Mouse (Mus musculus) hindlimb bud, embryonic 11.5 days (tissue): ENCODE data around the gene Decr2.
"Not testable (repeated sequence)": the region's sequence is repeated elsewhere in the genome, so short reads cannot be mapped to it uniquely, and the experiment has no call there.

Experiments used
- DNase-seq: peaks from one replicate; pipeline ENCODE4 v3.0.0-alpha.2; 2012; ENCODE audit warnings: low read depth, low spot score; ENCODE audit errors: extremely low spot score

Decr2 gene

DNA sequence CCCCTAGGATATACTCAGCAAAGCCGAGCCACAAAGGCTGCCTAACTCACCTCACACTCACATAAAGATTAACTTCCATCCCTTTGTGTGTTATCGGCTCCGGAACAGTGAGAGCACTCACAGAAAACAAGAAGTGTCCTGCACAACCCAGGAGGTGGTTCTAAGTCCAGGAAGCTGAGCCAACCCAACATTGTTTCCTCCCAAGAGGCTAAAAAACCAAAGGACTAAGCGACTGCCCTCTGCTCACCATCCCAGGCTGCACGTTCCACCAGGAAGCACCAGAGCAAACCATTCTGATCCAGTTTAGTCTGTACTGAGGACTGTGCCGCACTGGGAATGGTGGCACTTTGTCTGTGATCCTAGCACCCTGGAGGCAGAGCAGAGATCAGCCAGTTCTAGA lies 25.2 kb downstream of the Decr2 start:
- no peak for DNase-seq

DNA sequence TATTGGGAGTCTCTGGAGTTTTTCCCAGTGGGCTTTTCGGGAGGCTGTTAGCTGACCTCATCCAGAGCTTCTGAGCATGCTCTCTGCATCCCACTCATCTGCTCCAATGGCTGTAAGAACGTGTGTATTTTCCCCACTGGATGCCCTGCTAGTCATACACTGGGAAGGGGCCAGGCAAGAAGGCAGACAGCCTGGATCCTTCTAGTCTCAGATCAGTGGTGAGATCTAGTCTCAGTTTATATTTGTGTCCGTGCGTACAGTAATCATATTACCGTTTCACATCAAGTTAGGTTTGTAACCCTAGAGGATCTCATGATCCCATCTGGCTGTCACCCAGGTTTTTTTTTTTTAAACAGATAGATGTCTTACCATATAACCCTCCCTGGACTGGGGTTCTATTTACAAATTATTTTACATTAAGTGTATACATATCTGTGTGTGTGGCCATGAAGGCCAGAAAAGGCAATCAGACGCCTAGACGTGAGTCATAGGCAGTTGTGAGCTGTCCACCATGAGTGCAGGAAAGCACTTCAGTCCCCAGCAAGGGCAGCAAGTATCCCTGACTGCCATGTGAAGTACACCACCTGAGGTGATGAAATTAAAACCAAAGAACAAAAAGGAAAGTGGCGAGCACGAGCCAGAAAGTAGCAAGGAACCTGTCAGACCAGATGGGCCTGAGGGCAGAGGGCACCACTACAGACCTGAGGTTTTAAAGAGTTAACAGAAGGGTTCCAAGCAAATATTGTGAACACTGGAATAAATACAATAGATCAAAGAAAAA lies 32.2 kb downstream of the Decr2 start:
- DNase-seq, result no peak

DNA sequence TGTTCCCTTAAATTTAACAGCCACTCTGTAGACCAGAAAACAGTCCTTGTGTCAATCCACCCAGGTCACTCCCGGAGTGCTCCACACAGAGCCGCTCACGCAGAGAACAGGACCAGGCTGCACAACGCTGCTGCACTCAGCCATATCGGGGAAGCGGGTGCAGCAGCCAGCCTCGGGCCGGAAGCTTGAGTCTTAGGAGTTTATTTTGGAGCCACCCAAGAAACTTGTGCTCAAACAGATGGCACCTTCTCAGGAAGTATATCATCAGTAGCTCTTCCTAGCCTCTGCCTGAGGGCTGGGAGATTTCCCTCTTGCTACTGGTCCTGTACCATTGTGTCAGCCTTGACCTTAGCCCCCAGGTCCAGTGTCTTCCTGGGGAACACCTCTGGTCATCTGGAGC lies 32.9 kb downstream of the Decr2 start:
- DNase-seq, result no peak

DNA sequence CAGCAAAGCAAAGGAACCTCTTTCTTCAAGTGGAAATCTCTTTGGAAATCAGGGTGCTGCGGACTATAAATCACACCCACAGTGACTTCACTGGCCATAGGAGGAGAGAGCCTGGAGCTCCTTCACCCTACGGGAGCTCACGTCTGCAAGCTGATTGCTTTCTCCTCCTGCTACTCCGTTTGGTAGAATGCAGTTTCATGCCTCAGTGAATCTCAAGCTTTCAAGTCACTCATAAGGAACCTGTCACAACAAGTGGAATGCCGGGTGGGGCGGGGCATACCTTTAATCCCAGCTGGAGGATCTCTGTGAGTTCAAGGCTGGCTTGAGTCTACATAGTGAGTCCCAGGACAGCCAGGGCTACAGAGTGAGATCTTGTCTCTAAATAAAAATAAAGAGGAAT lies 35.0 kb downstream of the Decr2 start:
- DNase-seq, result no peak

DNA sequence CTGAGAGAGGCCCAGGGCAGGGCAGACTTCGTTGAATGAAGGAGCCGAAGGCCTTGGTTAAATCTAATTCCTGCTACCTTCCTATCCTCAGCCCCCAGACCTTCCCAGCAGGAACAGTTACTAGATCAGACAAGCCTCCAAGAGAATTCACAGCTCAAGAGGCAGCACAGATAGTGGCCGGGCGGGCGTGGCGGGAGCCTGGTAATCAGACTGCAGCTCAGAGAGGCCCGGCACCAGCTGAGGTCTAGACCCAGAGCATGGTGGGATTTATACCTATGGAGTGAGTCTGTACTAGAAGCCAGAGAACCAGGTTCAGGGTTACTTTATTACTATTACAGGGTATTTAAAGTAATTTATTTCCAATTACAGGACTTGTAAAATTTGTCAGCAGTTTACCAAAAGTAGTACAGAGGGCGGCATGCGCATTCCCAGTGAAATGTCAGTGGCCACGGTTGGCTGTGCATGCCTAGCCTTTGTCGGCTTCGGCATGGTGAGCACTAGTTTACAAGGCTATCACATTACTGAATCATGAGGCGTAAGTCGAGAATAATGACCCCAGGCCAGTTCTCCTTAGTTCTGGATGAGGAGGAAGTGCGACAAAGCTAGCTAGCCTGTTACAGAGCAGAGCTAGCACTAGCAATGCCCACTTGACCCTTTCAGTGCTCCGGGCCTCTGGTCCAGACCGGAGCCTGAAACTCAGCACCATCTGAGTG lies 35.8 kb downstream of the Decr2 start:
- DNase-seq, result peak; percentile 62

DNA sequence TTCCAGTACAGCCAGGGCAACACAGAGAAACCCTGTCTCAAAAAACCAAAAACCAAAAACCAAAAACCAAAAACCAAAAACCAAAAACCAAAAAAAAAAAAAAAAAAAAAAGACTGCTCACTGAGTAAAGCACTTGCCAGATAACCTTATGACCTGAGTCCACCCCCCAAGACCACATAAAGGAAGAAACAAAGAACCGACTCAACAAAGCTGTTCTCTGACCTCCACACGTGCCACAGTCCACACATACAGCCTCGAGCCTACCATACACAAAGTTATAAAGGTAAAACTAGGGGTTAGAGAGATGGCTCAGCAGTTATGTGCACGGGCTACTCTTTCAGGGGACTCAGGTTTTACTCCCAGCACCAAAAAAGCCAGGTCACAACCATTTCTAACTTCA lies 37.4 kb downstream of the Decr2 start:
- no peak for DNase-seq

DNA sequence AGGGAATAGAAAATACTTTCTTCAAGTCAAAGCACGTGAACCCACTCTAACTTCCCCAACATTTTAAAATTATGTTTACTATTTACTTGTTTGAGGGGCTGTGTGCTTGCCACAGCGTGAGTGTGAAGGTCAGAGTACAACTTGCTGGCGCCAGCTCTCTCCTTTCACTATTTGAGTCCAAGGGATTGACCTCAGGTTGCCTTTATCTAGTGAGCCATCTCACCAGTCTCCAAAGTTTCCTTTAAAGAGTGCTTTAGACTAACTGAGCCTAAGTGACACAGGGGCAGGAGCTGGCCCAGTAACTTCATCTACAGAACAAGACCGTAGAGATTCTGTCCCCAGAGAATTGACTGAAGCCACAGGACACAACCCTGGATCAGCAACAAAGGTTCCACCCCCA lies 38.1 kb downstream of the Decr2 start:
- no peak for DNase-seq

DNA sequence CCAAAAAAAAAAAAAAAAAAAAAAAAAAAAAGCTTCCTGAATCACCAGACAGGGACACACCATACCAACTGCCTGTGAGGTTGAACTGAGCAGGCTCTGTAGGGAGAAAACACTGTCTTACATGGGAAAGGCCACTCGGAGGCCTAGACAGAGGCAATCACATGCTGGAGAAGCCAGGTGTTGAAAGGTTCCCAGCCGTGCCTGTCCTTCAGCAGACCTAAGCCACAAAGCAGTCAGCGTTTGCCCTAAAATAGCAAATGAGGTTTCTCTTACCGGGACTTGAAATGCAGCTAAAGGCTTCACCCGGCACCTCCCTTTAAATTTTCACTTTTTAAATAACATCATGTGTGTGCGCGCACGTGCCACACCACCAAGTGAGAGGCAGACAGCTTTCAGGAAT lies 42.0 kb downstream of the Decr2 start:
- DNase-seq, result no peak

DNA sequence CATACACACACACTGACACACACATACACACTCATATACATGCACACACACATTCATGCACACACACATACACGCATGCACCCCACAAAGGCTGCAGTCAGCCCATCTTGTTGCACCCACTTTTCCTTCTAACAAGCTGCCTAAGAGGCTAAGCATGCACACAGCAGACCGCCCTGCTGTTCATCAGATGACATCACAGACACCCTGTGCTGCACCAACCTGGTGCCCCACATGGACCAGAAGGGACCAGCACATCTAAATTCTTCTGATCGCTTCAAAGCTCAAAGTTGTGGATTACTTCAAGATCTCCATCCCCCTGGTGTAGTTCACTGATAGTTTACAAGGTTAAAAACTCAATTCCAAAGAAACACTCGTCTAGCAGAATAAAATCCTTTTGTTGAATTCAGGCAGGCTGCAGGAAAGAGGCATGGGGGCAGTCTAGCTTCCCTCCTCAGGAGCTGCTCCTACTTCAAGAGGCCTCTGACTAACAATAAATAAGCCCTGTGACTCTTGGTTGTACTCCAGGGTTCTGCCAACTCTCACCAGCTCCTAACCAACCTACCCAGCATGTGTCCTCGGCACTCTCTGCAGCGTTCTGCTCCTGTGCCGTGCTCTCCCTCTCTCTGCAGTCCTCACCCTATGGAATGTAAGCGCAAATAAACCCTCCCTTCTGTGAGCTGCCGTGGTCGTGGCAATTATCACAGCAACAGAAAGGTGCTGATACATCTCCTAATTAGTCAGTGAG lies 43.7 kb downstream of the Decr2 start:
- DNase-seq, result no peak

DNA sequence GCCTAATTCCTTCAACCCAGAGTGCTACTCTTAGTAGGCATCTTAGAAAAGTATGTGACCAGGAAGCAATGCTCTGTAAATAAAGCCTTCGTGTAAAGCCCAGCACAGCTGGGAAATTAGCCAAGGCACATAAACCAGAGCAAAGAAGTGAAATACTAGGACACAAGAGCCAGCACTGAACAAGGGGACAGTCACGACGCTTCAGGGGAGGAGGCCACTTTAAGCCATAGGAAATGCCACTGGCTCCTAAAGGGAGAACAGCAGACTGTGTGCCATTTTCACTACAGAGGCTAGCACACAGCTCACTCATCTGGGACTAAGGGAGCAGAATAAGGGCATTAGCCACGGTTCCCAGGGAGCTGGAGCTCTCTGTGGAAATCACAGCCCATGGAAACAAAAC lies 44.9 kb downstream of the Decr2 start:
- no peak for DNase-seq

DNA sequence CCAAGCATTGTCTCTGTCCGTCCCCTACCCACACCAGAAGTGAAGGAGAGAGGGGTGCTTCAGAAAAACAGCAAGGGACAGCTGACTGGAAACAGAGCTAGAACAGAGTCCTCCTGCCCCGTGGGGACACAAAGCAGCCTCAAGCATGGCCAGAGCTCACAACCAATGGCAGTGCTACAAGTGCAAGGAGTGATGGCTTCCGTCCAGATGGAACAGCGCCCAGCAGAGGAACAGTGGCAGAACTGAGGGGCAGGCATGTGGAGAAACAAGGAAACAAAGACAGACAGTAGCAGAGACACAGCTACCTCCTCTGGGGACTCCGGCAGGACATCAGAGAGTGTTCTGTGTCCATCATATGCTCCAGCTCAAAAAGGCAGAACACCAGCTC lies 46.9 kb downstream of the Decr2 start:
- no peak for DNase-seq

DNA sequence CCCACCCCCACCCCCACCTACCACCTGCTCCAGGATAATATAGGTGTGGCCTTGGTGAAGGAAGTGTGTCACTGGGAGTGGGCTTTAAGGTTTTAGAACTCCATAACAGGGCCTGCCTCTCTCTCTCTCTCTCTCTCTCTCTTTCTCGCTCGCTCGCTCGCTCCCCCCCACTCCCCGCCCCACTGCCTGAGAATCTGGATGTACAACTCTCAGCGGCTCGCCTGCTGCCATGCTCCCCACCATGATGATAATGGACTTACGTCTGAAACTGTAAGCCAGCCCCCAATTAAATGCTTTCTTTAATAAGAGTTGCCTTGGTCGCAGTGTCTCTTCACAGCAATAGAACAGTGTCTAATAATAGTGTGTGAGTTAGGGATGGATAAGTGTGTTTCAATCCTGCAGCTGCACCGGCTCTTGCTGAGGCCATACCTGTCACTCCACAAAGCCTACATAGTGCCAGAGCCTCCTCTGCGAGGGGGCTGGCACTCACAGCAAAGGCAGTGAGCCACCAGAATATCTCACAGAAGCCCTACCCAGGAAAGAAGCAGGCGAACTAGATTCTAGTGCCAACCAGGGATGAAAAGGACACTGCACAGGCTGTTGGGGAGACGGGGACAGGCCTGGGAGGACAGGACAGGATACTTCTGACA lies 47.4 kb downstream of the Decr2 start:
- DNase-seq, result no peak

DNA sequence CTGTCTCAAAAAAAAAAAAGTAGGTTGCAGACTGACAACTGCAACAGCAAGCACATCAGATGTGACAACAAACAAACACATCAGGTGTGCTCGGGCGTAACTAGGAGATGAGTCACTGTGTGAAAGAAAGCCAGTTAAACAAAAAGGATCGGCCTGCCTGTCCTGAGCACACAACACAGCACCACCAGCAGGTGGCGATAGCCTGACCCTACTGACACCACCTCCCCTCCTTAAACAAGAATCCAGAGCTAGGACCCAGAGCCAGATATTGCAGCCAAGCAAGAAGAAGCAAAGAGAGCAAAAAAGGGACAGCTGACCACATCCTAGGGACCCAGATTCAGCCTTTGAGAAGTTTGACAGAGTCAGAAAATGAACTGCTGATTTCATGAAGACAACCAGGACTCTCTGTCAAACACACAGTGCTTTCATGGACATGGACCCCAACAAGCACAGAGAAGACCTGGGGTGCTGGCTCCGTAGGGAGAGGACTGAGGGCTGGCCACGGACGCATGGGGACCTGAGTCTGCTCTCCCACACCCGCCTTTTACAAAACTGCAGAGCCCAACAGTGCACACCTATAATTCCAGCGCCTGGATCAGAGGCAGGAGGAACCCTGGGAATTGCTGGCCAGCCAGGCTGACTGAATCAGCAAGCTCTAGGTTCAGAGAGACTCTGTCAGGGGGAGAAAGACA lies 48.9 kb downstream of the Decr2 start:
- peak; percentile 26 for DNase-seq

DNA sequence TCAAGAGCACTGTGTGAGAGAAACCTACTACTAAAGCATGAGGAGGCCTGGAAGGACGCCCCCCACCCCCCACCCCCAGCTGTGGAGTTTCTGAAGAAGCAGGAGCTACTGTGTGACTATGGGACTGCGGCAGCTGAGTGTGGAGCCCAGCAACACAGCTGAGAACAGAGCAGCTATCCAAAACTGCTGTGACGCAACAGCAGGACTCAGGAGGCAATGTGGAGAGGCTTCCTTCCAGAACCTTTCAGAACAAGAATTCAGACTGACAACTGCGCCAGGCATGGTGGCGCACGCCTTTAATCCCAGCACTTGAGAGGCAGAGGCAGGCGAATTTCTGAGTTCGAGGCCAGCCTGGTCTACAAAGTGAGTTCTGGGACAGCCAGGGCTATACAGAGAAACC lies 49.4 kb downstream of the Decr2 start:
- not testable (repeated sequence) for DNase-seq

DNA sequence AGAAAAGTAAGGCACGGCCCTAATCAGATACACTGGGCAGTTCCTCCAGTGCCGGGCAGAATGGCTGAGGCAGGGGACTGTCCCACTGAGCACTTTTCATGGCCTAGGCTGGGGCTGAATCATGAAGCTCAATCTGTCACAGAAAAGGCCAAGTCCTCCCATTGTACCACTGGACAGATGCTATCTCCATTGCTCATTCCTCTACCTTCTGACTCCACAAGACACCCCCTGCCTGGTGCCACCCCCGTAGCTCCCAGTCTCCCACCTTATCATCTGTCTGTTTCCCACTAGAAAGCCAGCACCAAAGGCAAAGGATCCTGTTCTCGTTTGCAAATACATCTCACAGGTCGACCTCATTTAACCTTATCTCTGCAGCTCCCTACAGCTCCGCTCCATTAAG lies 58.1 kb downstream of the Decr2 start:
- DNase-seq, result no peak

DNA sequence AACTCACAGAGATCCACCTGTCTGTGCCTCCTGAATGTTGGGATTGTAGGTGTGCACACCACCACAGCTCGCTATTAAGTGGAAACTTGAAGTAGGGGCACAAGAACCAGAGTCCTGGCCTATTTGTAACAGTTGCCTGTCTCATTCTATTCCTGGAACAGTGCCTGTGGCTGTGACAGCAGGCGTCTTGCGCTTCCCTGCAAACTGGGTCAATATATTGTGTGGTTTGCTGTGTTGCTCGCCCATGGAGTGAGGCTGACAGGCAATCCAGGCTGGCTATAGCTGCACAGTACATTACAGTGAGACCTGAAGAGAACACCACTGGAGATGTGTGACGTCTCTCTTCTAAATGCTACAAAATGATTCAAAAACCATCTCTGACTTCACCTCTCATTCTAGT lies 58.6 kb downstream of the Decr2 start:
- DNase-seq, result no peak
